Mouse (Mus musculus): ENCODE measurements around the gene Nek5.
A peak's percentile ranks its signal among the peaks of the same experiment; 100 is the strongest.
"Not testable (repeated sequence)": the region's sequence is repeated elsewhere in the genome, so short reads cannot be mapped to it uniquely, and the experiment has no call there.

Gene Nek5

DNA sequence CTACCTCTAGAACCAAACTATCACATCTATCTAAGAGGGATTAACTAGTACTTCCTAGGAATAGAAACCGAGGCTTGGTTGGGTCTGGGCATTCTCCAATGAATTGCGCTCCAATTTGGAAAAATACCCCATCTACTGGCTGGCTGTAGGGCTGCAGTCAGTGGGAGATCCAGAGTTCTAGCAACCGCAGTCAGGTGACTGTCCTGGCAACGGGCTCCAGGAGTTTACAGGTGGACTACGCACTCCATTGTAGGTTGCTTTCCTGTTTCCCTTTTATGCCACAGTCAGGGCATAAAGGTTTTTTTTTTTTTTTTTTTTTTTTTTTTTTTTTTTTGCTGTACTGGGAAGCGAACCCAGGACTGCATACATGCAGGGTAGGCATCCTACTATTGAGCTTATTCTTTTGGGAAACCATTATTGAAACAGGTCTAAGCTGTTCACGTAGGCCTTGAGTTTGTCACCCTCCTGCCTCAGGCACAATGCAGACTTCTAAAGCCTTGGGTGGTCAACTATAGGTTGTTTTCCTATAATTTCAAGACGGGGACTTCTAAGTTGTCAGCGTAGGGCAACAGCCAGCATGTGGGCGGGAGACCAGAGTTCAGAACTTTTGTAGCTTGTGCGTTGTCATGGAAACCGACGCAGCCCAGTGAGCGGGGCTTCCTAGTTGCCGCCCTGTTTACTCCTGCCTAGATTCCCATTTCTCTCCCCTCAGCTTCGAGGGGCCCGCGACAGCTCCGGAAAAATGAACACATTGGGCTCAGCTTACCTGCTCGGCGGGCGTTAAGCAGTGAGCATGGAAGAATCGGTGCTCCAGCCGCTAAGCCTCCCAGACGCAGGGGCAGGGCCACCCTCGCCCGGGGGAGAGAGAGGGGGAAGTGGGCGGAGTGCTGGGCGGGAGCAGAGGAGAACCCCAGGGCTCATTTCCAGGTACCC lies at the start of gene Nek5:
Gene Nek5, minus strand, starts transcription at position 834 of the 933 bp plus-strand sequence.
- DNase-seq (ENCODE audit: low read depth): peak; percentile 16

DNA sequence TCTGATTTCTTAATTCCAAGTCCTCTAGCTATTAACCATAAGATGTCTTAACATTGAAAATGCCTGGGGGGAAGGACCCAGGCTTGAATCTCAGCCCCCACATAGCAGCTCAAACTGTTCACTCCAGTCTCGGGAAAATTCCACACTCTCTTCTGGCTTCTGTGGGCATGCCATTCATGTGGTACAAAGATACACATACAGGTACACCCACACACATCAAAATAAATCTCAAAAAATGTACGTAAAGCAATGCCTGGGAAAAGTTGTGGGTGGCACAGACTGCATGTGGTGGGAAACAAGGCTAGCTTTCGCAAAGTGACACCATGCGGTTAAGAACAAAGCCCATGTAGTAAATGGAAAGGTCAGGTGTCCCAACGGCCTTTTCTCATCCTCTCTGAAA lies 44.3 kb upstream of the Nek5 start:
- no peak for DNase-seq (ENCODE audit: low read depth)

DNA sequence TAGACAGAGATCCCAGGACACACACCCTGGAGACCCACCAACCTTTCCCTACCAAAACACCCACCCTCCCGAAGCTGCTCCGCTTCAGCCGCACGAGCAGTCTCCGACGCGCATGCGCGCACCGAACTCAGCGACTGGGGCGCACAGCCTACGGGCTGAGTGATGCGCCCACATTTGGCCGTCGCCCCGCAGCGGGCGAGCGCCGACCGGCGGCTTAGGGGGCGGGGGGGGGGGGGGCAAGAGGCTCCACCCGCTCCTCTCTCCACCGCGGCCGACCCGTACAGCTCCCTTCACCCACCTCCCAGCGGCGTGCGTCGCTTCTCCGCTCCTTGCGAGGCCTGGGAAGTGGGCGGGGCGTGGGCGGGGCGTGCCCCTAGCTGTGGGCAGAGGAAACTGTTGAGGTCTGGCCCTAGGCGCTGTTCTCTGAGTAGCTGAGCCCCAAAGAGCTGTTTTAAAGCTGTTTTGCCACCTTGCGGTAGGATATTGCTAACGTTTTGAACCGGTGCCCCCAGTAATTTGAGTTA lies 41.3 kb upstream of the Nek5 start, which contains the start of gene Nek3:
Gene Nek3, minus strand, starts transcription at position 356 of the 524 bp plus-strand sequence.
- DNase-seq (ENCODE audit: low read depth): peak; percentile 83

DNA sequence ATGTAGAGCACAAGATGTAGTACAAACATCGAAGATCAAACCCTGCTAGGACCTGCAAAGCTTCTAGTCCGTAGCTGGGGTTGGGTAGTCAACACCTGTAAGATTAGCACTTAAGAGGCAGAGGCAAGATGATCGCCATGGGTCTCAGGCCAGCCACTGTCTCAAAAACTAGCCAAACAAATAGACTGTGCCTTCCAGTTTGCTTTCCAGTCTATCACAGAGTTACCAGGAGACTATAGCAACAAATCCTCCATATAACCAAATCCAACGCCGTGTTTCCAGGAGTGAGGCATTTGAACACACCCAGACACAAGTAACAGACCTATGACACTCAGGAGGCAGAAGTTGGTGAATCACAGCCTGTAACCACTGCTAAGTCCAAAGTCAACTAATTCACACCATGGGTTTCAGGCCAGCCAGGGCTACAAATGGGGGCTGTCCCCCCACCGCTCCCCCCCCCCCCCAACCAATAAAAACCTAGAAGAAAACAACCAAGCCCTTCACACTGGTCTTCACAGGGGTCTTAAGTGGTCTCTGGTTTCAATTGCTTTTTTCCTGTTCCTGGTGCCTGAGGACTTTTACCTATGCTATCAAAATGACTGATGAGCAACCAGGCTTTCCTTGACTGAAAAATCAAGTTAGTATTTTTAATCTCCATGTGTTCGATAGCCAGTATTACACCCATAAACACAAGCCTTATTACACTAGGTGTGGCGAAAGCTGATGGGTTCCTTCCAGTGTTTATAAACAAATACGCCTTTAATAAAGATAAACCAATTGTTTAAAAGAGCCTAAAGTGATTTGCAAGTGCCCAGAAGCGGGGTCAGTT lies 40.6 kb upstream of the Nek5 start:
- no peak for DNase-seq (ENCODE audit: low read depth)

DNA sequence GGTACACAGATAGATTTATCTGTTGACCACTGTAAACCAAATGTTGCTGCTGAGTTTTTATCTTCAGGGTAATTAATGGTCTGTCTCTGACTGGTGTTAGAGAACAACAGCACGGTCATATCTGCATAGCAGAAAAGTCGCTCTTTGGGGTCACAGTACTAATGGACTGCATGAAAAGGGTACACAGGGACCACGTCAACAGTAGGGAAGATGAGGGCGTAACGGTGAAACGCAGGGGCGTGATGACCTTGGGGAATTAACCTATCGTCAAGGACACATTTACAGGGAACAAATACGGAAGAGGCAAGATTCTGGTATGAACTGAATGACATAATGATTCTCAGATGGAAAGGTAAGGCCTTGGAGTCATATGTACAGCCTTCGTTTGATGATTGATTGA lies 39.6 kb upstream of the Nek5 start:
- DNase-seq (ENCODE audit: low read depth): no peak

DNA sequence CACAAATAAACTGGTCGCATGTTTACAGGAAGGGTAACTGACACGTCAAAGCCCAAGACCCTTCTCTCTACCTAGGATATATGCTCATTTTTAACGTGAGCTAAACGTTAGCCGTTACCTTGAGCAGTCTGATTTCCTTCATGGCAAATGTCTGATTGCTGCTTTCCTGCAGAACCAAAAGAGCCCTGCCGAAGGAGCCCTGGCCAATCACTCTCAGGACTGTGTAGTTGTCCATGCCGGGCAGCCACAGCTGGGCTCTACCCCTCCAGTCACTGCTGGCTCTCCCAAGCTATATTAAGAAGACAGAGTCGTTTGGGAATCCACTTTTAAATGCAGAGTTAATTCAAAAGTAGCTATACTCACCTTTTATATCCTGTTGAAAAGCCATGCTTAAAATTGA lies 37.4 kb upstream of the Nek5 start:
- no peak for DNase-seq (ENCODE audit: low read depth)

DNA sequence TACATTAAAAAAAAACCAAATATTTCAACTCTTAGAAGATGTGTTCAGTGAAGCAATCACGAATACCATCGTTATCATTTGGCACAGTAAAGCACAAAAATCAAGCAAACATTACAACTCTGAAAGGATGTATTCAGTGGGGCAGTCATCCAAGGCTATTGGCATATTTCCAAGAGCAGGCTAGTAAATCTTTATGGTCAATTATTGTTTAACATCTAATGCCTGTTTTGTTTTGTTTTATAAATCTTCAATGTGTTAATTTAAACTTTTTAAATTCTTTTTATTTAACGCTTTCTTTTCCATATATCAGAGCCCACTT lies 25.5 kb upstream of the Nek5 start:
- no peak for DNase-seq (ENCODE audit: low read depth)

DNA sequence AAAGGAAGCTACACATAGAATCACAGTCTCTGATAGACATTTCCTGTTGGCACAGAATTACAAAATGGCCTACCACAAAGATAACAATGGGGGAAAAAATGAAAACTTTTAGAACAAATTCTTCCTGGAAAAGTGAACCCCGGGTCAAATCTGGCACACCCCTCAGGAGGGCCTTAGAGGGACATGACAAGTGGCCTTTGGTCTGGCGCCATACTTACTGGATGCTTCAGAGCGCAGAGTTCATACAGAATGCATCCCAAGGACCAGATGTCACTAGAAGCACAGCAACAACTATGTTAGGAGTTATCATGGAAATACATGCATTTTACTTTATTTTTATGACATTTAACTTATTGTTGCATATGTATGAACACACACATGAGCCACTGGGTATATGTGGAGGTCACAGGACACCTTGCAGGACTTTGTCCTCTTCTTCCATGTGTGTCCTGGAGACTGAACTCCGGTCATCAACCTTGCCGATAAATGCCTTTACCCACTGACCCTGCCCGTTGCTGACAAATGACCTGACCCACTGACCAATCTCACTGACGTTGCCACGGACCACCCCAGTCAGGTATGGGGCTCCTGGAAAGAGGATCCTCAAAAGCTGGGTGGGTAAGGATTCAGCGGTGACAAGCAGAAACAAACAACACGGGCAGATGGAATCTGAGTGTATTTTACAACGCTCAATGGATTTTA lies 24.9 kb upstream of the Nek5 start:
- no peak for DNase-seq (ENCODE audit: low read depth)

DNA sequence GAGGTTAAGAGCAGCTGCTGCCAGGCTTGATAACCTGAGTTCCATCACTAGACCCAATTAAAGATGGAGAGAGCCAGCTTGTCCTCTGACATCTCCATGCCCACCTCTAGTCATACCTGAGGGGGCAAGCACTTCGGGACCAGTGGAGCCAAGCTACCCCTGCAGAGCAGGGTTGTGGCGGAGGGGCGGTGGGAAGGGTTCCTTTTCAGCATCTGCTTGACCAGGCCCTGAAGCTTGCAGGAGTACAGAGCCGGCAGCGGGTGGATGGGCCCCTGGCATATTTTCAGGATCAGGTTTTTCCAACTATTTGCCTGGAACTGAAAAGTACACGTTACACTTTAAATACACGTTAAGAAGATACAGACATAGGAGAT lies 23.5 kb upstream of the Nek5 start:
- no peak for DNase-seq (ENCODE audit: low read depth)

DNA sequence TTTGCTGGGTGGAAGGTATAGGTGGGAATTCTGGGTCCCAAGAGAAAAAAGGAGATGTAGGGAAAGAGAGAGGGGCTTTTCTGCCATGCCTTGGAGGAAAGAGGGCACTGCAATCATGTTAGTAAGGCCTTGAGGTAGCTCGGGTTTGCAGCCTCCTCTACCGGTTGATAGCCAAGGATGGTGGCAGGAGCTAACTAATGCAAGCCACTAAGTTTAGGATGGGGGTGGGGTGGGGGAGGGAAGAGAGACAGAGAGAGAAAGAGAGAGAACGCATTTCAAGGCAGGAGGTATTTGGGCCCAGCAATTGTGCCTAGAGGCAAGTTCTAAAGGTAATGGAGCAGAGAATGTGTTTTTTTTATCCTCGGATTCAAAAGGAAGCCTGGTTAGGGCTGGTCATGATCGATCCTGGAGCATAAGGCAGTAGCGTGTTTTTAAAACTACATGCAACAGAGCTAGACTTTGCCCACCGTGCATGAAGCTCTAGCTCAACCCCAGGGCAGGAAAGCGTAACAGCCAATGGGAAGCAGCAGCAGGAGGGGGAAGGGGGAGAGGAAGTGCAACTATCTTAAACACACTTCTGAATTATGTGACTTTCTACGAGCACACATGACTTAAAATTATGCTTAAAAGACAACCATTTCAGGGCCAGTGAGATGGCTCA lies 23.0 kb upstream of the Nek5 start:
- DNase-seq (ENCODE audit: low read depth): no peak

DNA sequence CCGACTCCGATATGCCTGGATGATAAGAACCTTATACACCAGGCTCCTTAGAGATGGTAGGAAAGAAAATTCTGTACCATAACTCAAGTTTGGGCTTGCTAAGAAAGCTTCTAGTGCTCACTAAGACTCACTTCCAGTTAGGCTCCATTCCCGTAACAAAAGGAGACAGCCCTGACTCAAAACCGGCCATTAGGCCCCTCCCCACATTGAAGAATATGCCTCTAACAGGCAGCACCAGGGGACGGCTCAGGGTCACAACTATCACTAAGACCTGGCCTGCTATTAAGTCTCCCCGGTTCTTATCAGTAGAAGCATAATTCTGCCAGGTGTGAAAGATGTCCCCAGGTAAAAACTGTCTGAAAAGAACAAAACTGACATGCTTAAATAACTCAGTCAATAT lies 21.0 kb upstream of the Nek5 start:
- DNase-seq (ENCODE audit: low read depth): no peak

DNA sequence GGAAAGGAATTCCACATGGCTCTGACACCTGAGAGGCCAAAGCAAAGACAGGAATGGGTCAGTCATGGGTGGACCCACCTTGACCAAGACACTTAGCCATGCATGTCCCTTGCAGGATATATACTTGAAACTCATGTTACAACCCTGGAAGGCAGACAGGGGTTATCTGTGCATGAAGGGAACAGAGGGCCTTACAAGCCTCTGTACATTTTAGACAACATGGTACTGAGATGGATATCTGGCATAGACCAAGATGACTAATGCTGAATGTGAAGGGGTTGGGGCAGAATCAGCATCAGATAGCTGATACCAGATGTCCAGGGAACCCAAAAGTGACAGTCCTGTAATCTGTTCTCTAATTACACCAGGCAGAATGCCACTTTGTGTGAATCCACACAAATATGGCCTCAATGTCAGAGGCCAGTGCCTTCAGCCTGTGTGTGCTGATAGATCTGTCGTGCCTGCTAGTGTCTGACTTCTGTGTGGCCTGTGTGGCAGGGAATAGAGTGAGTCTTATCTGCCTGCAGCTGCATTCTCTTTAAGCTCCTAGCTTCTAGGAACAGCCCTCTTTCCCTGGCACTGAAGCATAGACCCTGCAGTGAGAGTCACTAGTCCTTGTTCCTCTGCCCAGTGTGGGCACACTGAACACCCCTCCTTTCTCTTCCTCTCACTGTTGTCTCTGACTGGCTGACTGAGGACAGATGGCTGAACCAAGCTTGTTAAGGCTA lies 19.1 kb upstream of the Nek5 start:
- DNase-seq (ENCODE audit: low read depth): no peak

DNA sequence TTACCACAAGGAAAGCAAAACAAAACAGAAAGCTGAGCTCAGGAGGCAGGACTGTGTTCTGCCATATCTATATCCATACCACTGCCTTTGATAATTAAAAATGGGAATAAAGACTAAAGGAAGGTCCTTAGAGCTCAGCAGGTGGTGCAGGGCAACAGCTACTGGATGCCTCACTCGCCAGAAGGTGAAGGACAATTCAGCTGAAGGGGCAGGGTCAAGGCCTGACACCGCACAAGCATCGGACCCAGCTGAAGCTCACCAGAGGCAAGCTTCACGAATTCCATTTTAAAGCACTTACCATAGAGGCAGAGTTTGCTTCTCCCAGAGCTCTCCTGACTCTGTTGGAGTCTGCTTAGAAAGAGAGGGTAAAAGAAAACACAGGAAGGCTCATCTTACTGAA lies 17.7 kb upstream of the Nek5 start:
- DNase-seq (ENCODE audit: low read depth): no peak

DNA sequence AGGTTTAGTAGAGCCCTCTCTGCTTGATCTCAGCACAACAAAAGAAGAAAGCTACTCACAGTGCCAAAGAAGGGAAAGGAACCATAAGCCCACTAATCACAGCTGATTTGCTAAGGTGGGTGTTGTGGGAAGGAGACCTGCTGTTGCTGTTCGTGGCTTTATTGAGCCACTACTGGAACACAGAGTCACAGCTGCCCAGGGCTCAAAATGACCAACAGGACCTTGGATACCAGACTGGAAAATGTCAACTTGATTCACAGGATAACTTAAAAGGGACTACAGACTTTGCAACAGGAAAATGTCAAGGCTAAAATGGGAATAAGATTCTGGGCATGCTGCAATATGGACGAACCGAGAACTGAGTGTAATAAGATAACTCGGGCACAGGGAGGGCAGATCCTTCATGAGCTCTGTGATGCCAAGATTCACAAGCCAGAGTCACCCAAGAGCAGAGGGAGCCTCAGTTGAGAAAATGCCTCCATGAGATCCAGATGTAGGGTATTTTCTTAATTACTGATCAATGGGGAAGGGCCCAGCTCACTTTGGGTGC lies 17.1 kb upstream of the Nek5 start:
- no peak for DNase-seq (ENCODE audit: low read depth)

DNA sequence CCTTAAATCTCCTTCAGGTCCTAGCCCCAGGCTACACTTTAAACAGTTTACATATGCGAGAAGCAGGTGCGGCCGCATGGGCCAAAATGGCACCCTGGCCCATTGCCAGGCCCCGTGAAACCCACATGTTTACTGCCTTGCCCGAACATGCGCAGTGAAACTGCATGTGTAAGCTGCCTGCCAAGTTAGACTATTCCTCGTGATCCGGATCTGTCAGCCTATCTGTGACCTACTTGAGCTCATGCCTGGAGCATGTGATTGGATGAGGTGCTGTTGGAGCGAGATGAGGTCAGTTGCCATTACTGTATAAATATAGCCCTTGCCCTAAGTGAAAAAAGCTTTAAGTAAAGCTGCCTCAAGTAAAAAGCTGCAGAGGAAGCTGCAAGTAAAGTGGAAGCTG lies 11.6 kb upstream of the Nek5 start:
- not testable (repeated sequence) for DNase-seq (ENCODE audit: low read depth)

DNA sequence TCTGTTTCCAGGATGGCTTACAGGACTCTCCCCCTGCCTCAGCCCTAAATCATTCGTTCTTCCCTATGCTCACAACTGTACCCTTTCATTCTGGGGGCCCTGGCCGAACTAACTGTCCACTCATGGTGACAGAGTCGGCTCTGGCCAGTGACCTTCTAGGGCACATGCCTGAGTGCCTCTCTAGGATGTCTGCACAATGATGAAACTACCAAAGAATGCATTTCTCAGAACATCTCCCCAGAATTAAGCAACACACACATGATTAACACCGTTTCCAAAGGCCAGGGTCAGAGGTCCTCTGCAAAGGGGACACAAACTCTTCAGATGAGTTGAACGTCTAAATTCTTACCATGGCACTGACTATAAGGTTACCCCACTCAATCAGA lies 9.9 kb upstream of the Nek5 start:
- no peak for DNase-seq (ENCODE audit: low read depth)

DNA sequence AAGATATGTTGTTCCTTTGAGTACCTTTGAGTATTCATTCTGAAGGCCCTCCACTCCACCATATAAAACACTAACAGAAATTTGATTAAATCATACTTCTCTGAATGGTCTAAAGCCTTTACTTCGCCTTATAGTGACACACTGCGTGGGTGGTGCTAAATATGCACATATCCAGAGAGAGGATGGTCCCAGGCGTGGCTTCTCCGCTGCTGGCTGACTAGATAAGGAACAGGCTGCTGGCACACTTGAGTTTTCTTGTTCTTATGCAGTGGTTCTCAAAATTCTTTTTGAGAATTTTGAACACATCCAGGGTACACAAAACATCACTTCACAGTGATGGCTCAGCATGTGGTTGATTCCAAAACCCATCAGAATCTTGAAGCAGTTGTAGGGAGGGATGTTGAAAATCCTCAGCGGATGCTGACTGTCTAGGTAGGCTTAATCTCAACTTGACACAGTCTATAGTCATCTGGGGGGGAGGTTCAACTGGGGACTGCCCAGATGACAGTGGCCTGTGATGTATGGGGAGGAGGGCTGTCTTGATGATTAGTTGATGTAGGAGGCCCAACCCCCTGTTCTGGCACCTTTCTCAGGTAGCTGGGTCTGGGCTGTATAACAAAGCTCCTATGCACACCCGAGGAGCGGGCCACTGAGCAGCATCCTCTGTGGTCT lies 9.4 kb upstream of the Nek5 start:
- no peak for DNase-seq (ENCODE audit: low read depth)

DNA sequence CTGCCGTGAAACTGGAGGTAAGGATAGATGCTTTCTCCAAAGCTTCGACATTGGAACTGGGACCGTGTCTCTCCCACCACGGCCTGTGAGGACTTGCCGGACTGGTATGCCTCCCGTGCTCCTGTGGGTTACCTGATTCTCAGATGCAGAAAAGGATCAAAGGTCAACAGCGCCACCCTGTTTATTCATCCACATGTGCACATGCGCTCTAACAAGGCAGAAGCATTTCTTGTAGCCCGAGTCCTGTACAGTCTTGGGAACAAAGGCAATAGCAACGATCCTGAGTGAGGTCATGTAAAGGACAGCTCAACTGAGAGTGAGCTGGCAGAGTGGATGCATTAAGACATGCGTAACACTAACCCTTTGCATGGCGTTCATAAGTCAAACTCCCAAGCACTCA lies 7.2 kb upstream of the Nek5 start:
- no peak for DNase-seq (ENCODE audit: low read depth)

DNA sequence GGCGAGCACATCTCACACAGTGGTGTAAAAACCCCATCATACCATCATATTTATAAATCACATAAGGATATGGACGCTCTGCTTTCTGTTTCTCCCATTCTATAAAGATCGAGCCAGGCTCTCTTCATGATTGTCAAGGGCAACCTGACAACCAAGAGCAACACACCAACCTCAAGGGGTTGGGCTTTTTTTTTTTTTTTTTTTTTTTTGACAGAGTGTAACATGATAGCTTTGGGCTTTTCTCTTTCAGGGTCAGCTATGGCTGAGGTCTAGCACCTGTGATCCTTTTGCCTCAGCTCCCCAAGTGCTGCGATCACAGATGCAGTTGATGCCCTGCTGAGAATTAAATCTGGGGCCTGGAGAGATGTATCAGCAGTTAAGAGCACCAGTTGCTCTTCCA lies 17.8 kb downstream of the Nek5 start:
- no peak for DNase-seq (ENCODE audit: low read depth)

DNA sequence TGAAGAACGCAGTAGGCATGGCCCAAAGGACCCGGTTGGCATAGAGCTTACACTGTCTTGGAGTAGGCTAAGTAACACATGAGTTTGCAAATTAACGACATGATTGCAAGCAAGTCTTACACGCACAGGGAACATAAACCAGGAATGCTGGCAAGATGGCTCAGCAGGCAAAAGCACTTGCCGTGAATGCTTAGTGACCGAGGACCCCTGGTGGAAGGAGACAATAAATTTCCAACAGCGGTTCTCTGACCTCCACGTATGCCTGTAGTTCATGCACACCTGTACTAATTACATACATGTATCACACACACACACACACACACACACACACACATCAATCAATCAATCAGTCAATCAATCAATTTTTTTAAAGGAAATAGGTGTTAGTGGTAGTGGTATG lies 33.3 kb downstream of the Nek5 start:
- DNase-seq (ENCODE audit: low read depth): peak; percentile 0
